Mouse (Mus musculus): ENCODE data around the gene Acsf2.
A peak's percentile ranks its signal among the peaks of the same experiment; 100 is the strongest.
"Not testable (repeated sequence)": the region's sequence is repeated elsewhere in the genome, so short reads cannot be mapped to it uniquely, and the experiment has no call there.

Gene Acsf2

GRCm38 (mm10) chr11:94601321-94602281, at the start of gene Acsf2:
TSS of gene Acsf2 (minus strand) at chr11:94601871.
- peak; percentile 91 for DNase-seq

GRCm38 (mm10) chr11:94651241-94651640, 49.6 kb upstream of the Acsf2 start:
- DNase-seq, result not testable (repeated sequence)

- DNase-seq, result no peak
These were observed 44.8 kb upstream of the Acsf2 start for GRCm38 (mm10) chr11:94646457-94646856.

- DNase-seq, result no peak
These were observed 43.0 kb upstream of the Acsf2 start for GRCm38 (mm10) chr11:94644461-94645219.

GRCm38 (mm10) chr11:94634431-94634830, 32.8 kb upstream of the Acsf2 start:
- no peak for DNase-seq

GRCm38 (mm10) chr11:94632988-94633387, 31.3 kb upstream of the Acsf2 start:
- DNase-seq, result no peak

GRCm38 (mm10) chr11:94631969-94632368, 30.3 kb upstream of the Acsf2 start:
- DNase-seq, result no peak

- peak; percentile 38 for DNase-seq
These were observed 28.7 kb upstream of the Acsf2 start for GRCm38 (mm10) chr11:94630199-94631011.

- DNase-seq, result no peak
These were observed 28.2 kb upstream of the Acsf2 start for GRCm38 (mm10) chr11:94629884-94630198.

- peak; percentile 93 for DNase-seq
These were observed 27.7 kb upstream of the Acsf2 start, which contains the start of gene Lrrc59 for GRCm38 (mm10) chr11:94629199-94629883. TSS of gene Lrrc59 (plus strand) at chr11:94629767.

GRCm38 (mm10) chr11:94622162-94622561, 20.5 kb upstream of the Acsf2 start:
- no peak for DNase-seq

- DNase-seq, result no peak
These were observed 19.8 kb upstream of the Acsf2 start for GRCm38 (mm10) chr11:94621458-94621852.

GRCm38 (mm10) chr11:94620766-94621457, 19.2 kb upstream of the Acsf2 start:
- DNase-seq, result no peak

GRCm38 (mm10) chr11:94617646-94618045, 16.0 kb upstream of the Acsf2 start:
- DNase-seq, result no peak

- no peak for DNase-seq
These were observed 13.8 kb upstream of the Acsf2 start for GRCm38 (mm10) chr11:94615494-94615893.

GRCm38 (mm10) chr11:94614603-94615002, 12.9 kb upstream of the Acsf2 start:
- DNase-seq, result no peak

- DNase-seq, result no peak
These were observed 9.4 kb upstream of the Acsf2 start for GRCm38 (mm10) chr11:94610744-94611740.

GRCm38 (mm10) chr11:94602356-94602955, 785 bp upstream of the Acsf2 start:
- no peak for DNase-seq

GRCm38 (mm10) chr11:94600447-94600846, 1.2 kb downstream of the Acsf2 start:
- no peak for DNase-seq

All from embryo, embryonic 11 days (tissue).